Mouse (Mus musculus) bone marrow, adult 2 months (tissue): Measurements from ENCODE around the gene Olfr114. TPM values are rescaled to one million over a fixed set of nuclear protein-coding genes. Genes with fewer than 3 reads are reported as not detected.

Experiments used
- H3K27ac ChIP-seq: fragments of 200-500 bp; 2 replicates; pipeline ENCODE4 v1.5.1; 2012; ENCODE audit warnings: low read depth, mild to moderate bottlenecking, control low read depth, inconsistent platforms, low read length; ENCODE audit not compliant: control insufficient read depth, poor library complexity, insufficient read depth
- H3K4me1 ChIP-seq: fragments of 200-500 bp; 2 replicates; pipeline ENCODE4 v1.6.1; 2011; ENCODE audit warnings: low read length; ENCODE audit not compliant: control insufficient read depth, insufficient read depth
- H3K4me3 ChIP-seq: fragments of 200-500 bp; replicated peaks from 2 replicates; pipeline ENCODE3; 2011; ENCODE audit warnings: mild to moderate bottlenecking, low read depth, low read length, control low read depth; ENCODE audit not compliant: control insufficient read depth
- CTCF ChIP-seq: fragments of 200-500 bp; IDR thresholded peaks from 2 replicates; pipeline ENCODE4 v1.5.1; 2011; ENCODE audit warnings: low read length, control low read depth; ENCODE audit not compliant: control insufficient read depth, insufficient read depth
- POLR2A ChIP-seq: fragments of 200-500 bp; IDR thresholded peaks from 2 replicates; pipeline ENCODE4 v1.6.1; 2011; ENCODE audit warnings: low read depth, mild to moderate bottlenecking, control low read depth, low read length, borderline replicate concordance; ENCODE audit not compliant: control insufficient read depth
- WGBS: fragments of 180-500 bp; shearing (Covaris S2); methylation state at CpG from one replicate; pipeline ENCODE4 v1.1.7; 2018; 5-methylcytosine and 5-hydroxymethylcytosine counted together
- polyA plus RNA-seq: library from polyadenylated mRNA; stranded (reverse); fragments of >200 nt; gene quantifications from 2 replicates; pipeline ENCODE4 v1.2.4, GENCODE M21; 2011; ENCODE audit warnings: low replicate concordance; ENCODE audit not compliant: missing spikeins, insufficient read depth, insufficient read length

The Olfr114 gene
- not detected in 2 replicates for polyA plus RNA-seq

- no peak within 1 kb of the TSS for H3K27ac ChIP-seq
- TF ChIP-seq POLR2A (no peak), CTCF (no peak)
- no peak within 1 kb of the TSS for H3K4me3 ChIP-seq
- no peaks in the 10 kb centered on the region for H3K4me1 ChIP-seq
These were observed at the start of gene Olfr114 for GRCm38 (mm10) chr17:37592643-37593042. Olfr114 (minus strand) TSS chr17:37592743.

- Histone ChIP-seq H3K4me1 (no peaks in the 10 kb centered on the region), H3K27ac (no peak within 1 kb of the TSS), H3K4me3 (no peak within 1 kb of the TSS)
- TF ChIP-seq POLR2A (no peak), CTCF (no peak)
- WGBS, result 66% methylated on average over 2 of the region's 2 CpGs
These were observed 34.5 kb upstream of the Olfr114 start, which contains the start of the genes Olfr115 and Olfr116 for GRCm38 (mm10) chr17:37627009-37627408. Olfr115 (minus strand) TSS chr17:37627109. Olfr116 (minus strand) TSS chr17:37627199.

DNA sequence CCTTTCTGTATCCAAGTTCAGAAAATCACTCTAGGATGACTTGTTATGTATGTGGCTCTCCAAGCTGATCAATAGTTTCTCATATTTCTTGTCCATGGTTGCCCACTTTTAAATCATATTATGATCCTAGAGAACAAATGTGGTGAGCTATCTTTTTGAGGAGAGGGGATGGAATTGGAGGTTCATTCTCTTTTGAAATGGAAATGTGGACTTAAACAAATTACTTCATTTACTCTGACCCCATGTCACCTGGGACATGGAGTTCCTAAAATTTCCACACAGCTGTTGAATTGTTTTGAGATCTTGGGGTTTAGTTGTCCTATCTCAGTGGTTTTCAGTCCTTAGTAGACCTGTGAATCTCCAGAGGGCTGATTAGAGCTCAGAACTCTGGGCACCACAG lies 15.0 kb downstream of the Olfr114 start, which contains the start of gene Olfr113:
Gene Olfr113, minus strand, starts transcription at position 101 of the 400 bp plus-strand sequence.
- Histone ChIP-seq H3K4me3 (no peak within 1 kb of the TSS), H3K4me1 (no peaks in the 10 kb centered on the region), H3K27ac (no peak within 1 kb of the TSS)
- no peak for TF ChIP-seq POLR2A
- TF ChIP-seq CTCF, result no peak

GRCm38 (mm10) chr17:37569351-37569750 lies 23.2 kb downstream of the Olfr114 start, which contains the start of gene Olfr112:
Olfr112 (minus strand) TSS chr17:37569451.
- Histone ChIP-seq H3K4me3 (no peak within 1 kb of the TSS), H3K27ac (no peak within 1 kb of the TSS), H3K4me1 (no peaks in the 10 kb centered on the region)
- TF ChIP-seq CTCF, result no peak
- TF ChIP-seq POLR2A, result no peak

DNA sequence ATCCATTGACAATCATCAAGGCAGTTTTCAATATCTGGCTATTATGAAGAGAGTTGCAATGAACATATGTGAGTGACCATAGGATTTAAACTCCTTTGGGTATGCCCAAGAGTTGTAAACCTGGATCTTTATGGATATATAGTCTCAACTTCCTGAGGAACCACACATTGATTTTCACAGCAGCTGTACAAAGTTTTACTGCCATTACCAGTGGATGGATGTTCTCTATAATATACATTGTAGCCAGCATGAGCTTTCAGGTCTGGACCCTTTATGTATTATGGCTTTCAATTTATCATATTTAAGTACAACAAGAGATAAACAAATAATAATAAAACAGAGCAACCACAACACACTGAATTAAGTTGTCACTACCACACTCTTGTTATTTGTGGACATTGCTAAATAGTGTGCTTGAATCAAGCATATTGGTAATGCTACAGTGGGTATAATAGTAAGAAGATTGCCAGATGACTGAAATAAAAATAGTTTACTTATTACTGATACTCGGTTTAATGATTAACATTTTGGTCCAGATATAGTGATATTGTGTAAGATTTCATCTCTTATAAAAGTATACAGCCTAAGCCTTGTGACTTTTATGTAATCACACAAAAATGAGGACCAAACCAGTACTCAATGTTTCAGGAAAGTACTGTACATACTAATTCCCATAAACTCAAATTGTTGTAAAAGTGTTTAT lies 33.5 kb downstream of the Olfr114 start:
- Histone ChIP-seq H3K4me3 (no peak overlapping the region), H3K4me1 (no peaks in the 10 kb centered on the region), H3K27ac (no peak overlapping the region)
- TF ChIP-seq CTCF, result no peak
- no peak for TF ChIP-seq POLR2A
- 57% methylated on average over 1 of the region's 1 CpGs for WGBS

DNA sequence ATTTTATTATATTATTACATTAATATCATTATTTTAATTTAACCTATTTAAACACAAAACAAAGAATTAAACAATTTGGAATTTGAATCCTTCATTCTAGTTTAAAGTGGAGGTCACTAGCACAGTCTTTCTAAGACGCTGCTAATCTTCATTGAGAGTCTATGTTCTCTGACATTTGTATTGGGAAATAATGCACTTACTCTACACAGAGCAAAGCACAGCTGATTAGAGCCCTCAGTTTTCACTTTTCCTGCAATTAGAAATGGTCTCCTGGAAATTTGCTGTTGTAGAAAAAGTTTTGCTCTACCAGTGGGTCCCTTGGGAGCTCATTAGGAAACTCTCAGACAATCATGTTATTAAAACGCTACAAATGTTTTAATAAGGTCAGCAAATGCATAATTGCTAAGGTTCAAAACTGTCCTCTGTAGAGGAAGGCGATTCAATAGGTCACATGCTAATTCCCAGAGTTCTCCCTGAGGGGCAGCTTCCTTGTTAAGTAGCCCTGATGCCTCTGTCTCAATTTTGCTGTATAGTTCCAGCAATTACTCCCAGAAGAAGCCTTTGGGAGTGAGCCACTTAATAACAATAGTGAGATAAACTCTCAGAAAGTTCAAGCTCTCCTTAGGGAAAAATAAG lies 48.6 kb downstream of the Olfr114 start:
- Histone ChIP-seq H3K27ac (no peak overlapping the region), H3K4me1 (no peaks in the 10 kb centered on the region), H3K4me3 (no peak overlapping the region)
- 63% methylated on average over 3 of the region's 3 CpGs for WGBS
- TF ChIP-seq CTCF, result no peak
- TF ChIP-seq POLR2A, result no peak

DNA sequence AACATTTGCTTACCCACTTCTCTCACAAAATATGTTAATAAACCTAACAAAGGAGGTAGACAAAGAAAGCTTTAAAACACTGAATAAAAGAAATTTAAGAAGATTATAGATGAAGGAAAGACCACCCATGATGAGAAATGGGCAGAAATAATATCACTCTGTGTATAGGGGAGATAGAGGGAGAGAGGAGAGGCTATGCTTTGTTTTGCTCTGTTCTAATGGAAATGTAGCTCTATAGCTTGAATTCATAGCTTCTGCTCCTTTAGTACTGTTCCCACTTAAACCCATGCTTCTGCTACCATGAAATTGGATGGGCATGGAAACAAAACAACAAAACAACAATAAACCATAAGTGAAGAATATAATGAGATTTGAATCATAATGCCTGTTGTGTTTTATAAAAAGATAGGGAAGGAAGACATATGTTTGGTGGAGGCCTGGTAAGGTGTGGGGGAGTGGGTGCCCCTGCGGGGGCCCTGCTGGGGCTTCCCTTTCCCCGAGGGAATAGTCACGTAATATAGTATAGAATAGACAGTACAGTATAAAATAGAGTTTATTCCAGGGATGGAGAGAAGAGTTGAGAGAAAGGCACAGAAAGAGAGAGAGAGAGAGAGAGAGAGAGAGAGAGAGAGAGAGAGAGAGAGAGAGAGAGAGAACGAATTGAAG lies 51.0 kb downstream of the Olfr114 start:
- no peaks in the 10 kb centered on the region for H3K4me1 ChIP-seq
- no peak overlapping the region for H3K4me3 ChIP-seq
- 80% methylated on average over 4 of the region's 4 CpGs for WGBS
- TF ChIP-seq CTCF (no peak), POLR2A (no peak)
- H3K27ac ChIP-seq, result no peak overlapping the region

Other genes with a start within 250 kb of the Olfr114 start
- gene Olfr104-ps, start 233.2 kb downstream of the Olfr114 start, polyA plus RNA-seq, result not detected in 2 replicates
- not detected in 2 replicates for gene Olfr105-ps, start 213.7 kb downstream of the Olfr114 start, polyA plus RNA-seq
- gene Olfr106-ps, start 202.3 kb downstream of the Olfr114 start, polyA plus RNA-seq, result not detected in 2 replicates
- not detected in 2 replicates for gene Olfr107, start 193.5 kb downstream of the Olfr114 start, polyA plus RNA-seq
- not detected in 2 replicates for gene Olfr108, start 147.3 kb downstream of the Olfr114 start, polyA plus RNA-seq
- not detected in 2 replicates for gene Olfr109, start 133.8 kb downstream of the Olfr114 start, polyA plus RNA-seq
- gene H2-M2, start 109.2 kb downstream of the Olfr114 start, polyA plus RNA-seq, result not detected in 2 replicates
- gene Olfr110, start 100.3 kb downstream of the Olfr114 start, polyA plus RNA-seq, result 0.59 and 1.5 TPM in 2 replicates
- gene Olfr111, start 84.7 kb downstream of the Olfr114 start, polyA plus RNA-seq, result not detected in 2 replicates
- not detected in 2 replicates for gene Olfr112, start 23.3 kb downstream of the Olfr114 start, polyA plus RNA-seq
- gene Olfr113, start 15.1 kb downstream of the Olfr114 start, polyA plus RNA-seq, result not detected in 2 replicates
- gene Olfr115, start 34.4 kb upstream of the Olfr114 start, polyA plus RNA-seq, result not detected in 2 replicates
- not detected in 2 replicates for gene Olfr116, start 34.5 kb upstream of the Olfr114 start, polyA plus RNA-seq
- gene Olfr117, start 71.0 kb upstream of the Olfr114 start, polyA plus RNA-seq, result not detected in 2 replicates
- gene Olfr118, start 74.2 kb upstream of the Olfr114 start, polyA plus RNA-seq, result not detected in 2 replicates
- gene Olfr119, start 103.8 kb upstream of the Olfr114 start, polyA plus RNA-seq, result not detected in 2 replicates
- not detected in 2 replicates for gene Olfr120, start 129.1 kb upstream of the Olfr114 start, polyA plus RNA-seq
- not detected in 2 replicates for gene Olfr121, start 156.1 kb upstream of the Olfr114 start, polyA plus RNA-seq
- gene Olfr122, start 175.9 kb upstream of the Olfr114 start, polyA plus RNA-seq, result not detected in 2 replicates
- gene Olfr123, start 200.8 kb upstream of the Olfr114 start, polyA plus RNA-seq, result not detected in 2 replicates
- gene Olfr124, start 207.1 kb upstream of the Olfr114 start, polyA plus RNA-seq, result not detected in 2 replicates
- not detected in 2 replicates for gene Olfr125, start 240.2 kb upstream of the Olfr114 start, polyA plus RNA-seq